Mouse (Mus musculus): Measurements from ENCODE around the gene 1700088E04Rik.

1700088E04Rik gene

GRCm38 (mm10) chr15:79099456-79099855 lies 41.6 kb downstream of the 1700088E04Rik start:
- DNase-seq (ENCODE audit: low spot score in 2 of 2), result no peak

DNA sequence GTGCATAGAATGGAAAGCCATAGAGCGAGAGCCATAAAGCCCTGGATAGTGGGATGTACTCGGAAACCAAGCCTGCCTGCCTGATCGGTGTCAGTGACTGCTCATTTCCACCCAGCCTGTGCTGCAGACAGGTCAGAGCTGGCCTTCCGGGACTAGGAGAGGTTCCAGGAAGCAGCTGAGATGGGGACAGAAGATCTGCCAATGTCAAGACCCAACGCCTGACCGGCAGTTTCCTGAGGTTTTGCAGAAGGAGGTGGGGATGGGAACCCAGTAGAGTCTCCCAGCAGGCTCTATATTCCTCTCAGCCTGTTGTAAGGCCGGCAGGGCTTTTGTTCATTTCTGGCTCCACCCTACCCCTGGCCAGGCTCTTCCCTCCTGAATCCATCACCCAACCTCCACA lies 42.2 kb downstream of the 1700088E04Rik start:
- DNase-seq (ENCODE audit: low spot score in 2 of 2), result no peak

- DNase-seq (ENCODE audit: low spot score in 2 of 2), result no peak
Measured at GRCm38 (mm10) chr15:79098220-79098619, 42.8 kb downstream of the 1700088E04Rik start.

DNA sequence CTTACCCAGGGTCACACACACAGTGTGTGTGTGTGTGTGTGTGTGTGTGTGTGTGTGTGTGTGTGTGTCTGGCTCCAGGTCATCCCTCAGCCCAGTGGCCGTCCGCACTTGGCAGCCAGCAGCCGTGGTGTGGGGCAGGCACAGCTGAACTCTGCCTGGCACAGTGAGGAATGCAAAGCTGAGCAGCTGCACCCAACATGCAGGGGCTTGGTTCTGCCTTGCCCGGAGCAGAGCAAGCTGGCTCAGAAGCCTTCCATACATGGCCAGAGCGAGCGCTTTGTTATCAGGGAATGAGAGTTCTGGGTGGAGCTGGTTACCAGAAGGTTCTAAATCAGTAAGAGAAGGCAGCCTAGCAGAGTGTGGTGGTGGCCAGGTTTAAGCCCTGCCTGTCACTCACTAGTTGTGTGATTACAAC lies 43.4 kb downstream of the 1700088E04Rik start:
- no peak for DNase-seq (ENCODE audit: low spot score in 2 of 2)

GRCm38 (mm10) chr15:79097135-79097534 lies 43.9 kb downstream of the 1700088E04Rik start:
- DNase-seq (ENCODE audit: low spot score in 2 of 2), result no peak

DNA sequence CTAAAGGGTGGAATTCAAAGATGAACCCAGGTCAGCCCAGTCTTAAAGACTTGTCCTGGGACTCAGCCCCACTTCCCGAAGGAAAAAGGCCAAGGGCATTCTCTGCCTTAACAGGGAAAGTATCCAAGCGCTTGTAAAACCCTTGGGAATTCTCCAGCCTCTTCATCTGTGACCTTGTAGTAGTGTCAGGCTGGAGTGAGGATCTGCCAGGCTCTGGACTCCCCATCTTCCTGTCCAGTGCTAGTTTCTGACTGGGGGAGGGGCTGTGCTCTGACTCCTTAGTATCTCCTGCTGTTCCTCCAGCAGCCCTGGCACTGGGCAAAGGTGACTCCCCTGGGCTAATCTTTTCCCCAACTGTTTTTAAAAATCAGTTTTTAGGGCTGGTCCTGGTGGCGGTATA lies 44.5 kb downstream of the 1700088E04Rik start:
- DNase-seq (ENCODE audit: low spot score in 2 of 2), result no peak

GRCm38 (mm10) chr15:79095483-79095882 lies 45.6 kb downstream of the 1700088E04Rik start:
- no peak for DNase-seq (ENCODE audit: low spot score in 2 of 2)

- DNase-seq (ENCODE audit: low spot score in 2 of 2), result no peak
Measured at GRCm38 (mm10) chr15:79093083-79093839, 47.8 kb downstream of the 1700088E04Rik start.

GRCm38 (mm10) chr15:79092284-79092683 lies 48.8 kb downstream of the 1700088E04Rik start:
- no peak for DNase-seq (ENCODE audit: low spot score in 2 of 2)

GRCm38 (mm10) chr15:79079567-79079966 lies 61.5 kb downstream of the 1700088E04Rik start:
- no peak for DNase-seq (ENCODE audit: low spot score in 2 of 2)
